Mouse (Mus musculus): ENCODE measurements around the gene Ptpn14. TPM values are rescaled to one million over a fixed set of nuclear protein-coding genes. Genes with fewer than 3 reads are reported as not detected.

Ptpn14 gene
- polyA plus RNA-seq, 1 experiment from 2014 or later: 1.1 TPM

DNA sequence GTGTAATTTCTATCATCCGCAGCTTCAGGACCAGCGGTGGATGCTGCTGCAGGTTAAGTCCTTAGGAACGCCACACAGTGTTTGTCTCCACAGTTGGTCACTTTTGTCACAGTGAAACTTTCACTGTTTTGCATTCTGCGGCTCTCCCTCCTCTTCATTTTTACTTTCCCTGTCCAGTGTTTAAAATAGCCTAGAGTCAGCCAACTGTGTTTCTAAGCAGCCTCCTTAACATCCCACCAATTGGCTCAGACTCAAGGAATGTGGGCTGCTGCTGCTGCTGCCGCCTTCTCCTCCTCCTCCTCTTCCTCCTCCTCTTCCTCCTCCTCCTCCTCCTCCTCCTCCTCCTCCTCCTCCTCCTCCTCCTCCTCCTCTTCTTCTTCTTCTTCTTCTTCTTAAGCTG, 22.2 kb downstream of the Ptpn14 start:
- Histone ChIP-seq H3K27ac (ENCODE audit: low read depth, low read length) (no peak overlapping the region), H3K4me1 (ENCODE audit: control insufficient read depth, insufficient read depth, low read length) (no peaks in the 10 kb centered on the region), H3K27me3 (replicated peaks; ENCODE audit: control insufficient read depth, insufficient read depth, low read length) (no peaks in the 10 kb centered on the region), H3K36me3 (ENCODE audit: control insufficient read depth, insufficient read depth, low read length) (no peaks in the 10 kb centered on the region), H3K9ac (ENCODE audit: low read length) (no peak overlapping the region), H3K4me2 (ENCODE audit: low read length) (no peak overlapping the region), H3K9me3 (replicated peaks; ENCODE audit: control insufficient read depth, low read length) (no peaks in the 10 kb centered on the region), H3K4me3 (ENCODE audit: low read depth, low read length) (no peak overlapping the region)
- ATAC-seq (no peak), DNase-seq (ENCODE audit: low spot score) (no peak)
- WGBS: 80% methylated on average over 5 of the region's 5 CpGs

DNA sequence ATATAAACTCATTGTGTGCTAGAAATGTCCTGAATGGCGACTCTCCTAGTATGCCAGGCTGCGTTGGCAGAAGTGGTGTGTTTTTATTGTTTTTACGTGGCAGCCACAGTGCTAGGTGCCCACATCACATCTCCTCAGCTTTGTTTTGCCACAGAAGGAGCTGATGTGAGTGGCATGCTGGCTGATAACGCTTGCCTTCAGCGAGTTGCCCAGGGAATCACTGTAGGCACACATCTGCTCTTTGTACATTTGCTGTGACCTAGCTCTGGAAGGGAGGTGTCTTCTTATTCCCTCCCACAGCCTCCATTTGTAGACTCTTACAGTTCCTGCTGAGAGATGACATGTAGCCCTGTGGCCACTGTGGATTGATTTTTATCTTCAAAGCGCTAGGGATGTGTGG, 24.2 kb downstream of the Ptpn14 start:
- ATAC-seq (no peak), DNase-seq (ENCODE audit: low spot score) (no peak)
- 83% methylated on average over 6 of the region's 6 CpGs for WGBS
- Histone ChIP-seq H3K4me3 (ENCODE audit: low read depth, low read length) (no peak overlapping the region), H3K9me3 (replicated peaks; ENCODE audit: control insufficient read depth, low read length) (no peaks in the 10 kb centered on the region), H3K9ac (ENCODE audit: low read length) (no peak overlapping the region), H3K27ac (ENCODE audit: low read depth, low read length) (no peak overlapping the region), H3K4me2 (ENCODE audit: low read length) (no peak overlapping the region), H3K27me3 (replicated peaks; ENCODE audit: control insufficient read depth, insufficient read depth, low read length) (no peaks in the 10 kb centered on the region), H3K4me1 (ENCODE audit: control insufficient read depth, insufficient read depth, low read length) (no peaks in the 10 kb centered on the region; the same call in 1 of the 2 replicates), H3K36me3 (ENCODE audit: control insufficient read depth, insufficient read depth, low read length) (no peaks in the 10 kb centered on the region)

DNA sequence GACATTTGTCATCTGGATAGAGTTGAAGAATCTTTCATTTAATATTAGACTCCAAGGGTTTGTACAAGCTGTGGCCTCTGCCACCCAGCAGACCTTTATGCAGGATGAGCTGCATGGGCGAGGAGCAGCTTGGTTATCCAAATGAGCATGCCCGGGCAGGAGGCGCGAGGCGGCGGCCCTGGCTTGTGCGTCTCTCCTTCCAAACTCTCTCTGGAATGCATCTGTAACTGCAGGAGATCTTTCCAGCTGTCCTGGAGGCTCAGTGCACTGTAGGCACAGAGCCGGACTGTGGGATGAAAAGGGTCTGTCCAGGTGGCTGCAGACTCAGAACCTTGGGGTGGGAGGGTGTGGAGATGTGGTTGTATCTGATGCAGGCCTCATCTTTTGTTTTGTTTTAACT, 27.0 kb downstream of the Ptpn14 start:
- DNase-seq (ENCODE audit: low spot score) (no peak), ATAC-seq (no peak)
- no peak overlapping the region for H3K9ac ChIP-seq (ENCODE audit: low read length)
- no peaks in the 10 kb centered on the region for H3K9me3 ChIP-seq (replicated peaks; ENCODE audit: control insufficient read depth, low read length)
- H3K4me1 ChIP-seq (ENCODE audit: control insufficient read depth, insufficient read depth, low read length): no peaks in the 10 kb centered on the region; the same call in 1 of the 2 replicates
- H3K4me2 ChIP-seq (ENCODE audit: low read length): no peak overlapping the region
- no peak overlapping the region for H3K4me3 ChIP-seq (ENCODE audit: low read depth, low read length)
- H3K36me3 ChIP-seq (ENCODE audit: control insufficient read depth, insufficient read depth, low read length): no peaks in the 10 kb centered on the region
- no peaks in the 10 kb centered on the region for H3K27me3 ChIP-seq (replicated peaks; ENCODE audit: control insufficient read depth, insufficient read depth, low read length)
- no peak overlapping the region for H3K27ac ChIP-seq (ENCODE audit: low read depth, low read length)
- WGBS: 59% methylated on average over 8 of the region's 8 CpGs

DNA sequence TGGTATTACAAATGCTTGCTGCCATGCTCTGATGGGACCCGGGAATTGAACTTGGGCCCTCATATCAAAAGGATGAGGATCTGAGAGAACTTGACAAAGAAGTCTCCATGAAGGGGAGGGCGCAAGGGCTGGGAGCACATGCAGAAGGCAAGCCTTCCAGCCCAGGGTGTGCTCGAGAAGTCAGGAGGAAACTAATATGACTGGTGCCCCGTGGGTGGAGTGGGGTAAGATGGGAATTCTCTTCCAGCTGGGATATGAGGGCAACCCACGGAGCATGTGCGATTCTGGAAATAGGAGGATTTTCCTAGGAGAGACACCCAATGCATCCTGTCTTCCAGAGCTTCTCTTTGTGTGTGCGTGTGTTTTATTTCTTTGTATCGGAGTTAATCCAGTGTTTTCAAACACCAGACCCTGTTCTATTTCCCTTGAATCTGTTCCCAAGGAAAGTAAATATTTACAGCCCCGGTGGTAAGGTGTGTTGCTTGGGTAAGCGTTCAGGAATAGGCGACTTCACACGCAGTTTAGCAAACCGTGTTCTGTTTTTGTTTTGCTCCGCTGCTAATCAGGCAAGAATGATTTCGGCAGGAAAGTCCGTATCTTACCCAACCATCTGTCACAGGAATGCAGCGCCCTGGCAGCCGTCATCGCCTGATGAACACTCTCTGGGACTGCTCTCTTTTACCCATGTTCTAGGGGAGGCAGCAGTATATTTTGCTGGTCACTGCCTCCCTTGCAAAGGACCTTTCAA, 28.4 kb downstream of the Ptpn14 start:
- H3K4me3 ChIP-seq (ENCODE audit: low read depth, low read length): no peak overlapping the region
- no peaks in the 10 kb centered on the region for H3K36me3 ChIP-seq (ENCODE audit: control insufficient read depth, insufficient read depth, low read length)
- ATAC-seq (peak; percentile 58; the same call in 1 of the 2 replicates), DNase-seq (ENCODE audit: low spot score) (peak; percentile 71)
- H3K4me1 ChIP-seq (ENCODE audit: control insufficient read depth, insufficient read depth, low read length): no peaks in the 10 kb centered on the region; the same call in 1 of the 2 replicates
- 41% methylated on average over 19 of the region's 19 CpGs for WGBS
- H3K9me3 ChIP-seq (replicated peaks; ENCODE audit: control insufficient read depth, low read length): no peaks in the 10 kb centered on the region
- H3K9ac ChIP-seq (ENCODE audit: low read length): no peak overlapping the region
- no peak overlapping the region for H3K27ac ChIP-seq (ENCODE audit: low read depth, low read length)
- no peaks in the 10 kb centered on the region for H3K27me3 ChIP-seq (replicated peaks; ENCODE audit: control insufficient read depth, insufficient read depth, low read length)
- no peak overlapping the region for H3K4me2 ChIP-seq (ENCODE audit: low read length)

DNA sequence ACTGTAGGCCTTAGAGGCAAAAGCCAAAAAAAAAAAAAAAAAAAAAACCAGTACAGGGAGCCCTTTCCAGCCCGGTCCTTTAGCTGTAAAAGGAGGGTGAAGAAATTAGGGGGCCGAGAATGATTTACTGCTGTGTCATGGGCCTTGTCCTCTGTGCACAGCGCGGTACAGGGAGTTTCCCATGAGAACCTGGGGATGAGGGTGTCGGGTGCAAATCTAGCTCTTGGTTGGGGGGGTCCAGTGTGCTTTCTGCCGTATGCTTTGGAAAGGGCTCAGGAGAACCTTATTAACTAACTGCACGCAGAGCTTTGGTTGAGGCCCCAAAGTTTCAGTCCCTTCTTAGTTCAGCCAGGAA, 29.0 kb downstream of the Ptpn14 start:
- no peak overlapping the region for H3K9ac ChIP-seq (ENCODE audit: low read length)
- H3K4me3 ChIP-seq (ENCODE audit: low read depth, low read length): no peak overlapping the region
- no peaks in the 10 kb centered on the region for H3K27me3 ChIP-seq (replicated peaks; ENCODE audit: control insufficient read depth, insufficient read depth, low read length)
- H3K36me3 ChIP-seq (ENCODE audit: control insufficient read depth, insufficient read depth, low read length): no peaks in the 10 kb centered on the region
- no peak overlapping the region for H3K27ac ChIP-seq (ENCODE audit: low read depth, low read length)
- no peaks in the 10 kb centered on the region for H3K9me3 ChIP-seq (replicated peaks; ENCODE audit: control insufficient read depth, low read length)
- H3K4me1 ChIP-seq (ENCODE audit: control insufficient read depth, insufficient read depth, low read length): no peaks in the 10 kb centered on the region; the same call in 1 of the 2 replicates
- WGBS: 79% methylated on average over 7 of the region's 7 CpGs
- no peak overlapping the region for H3K4me2 ChIP-seq (ENCODE audit: low read length)
- ATAC-seq (no peak), DNase-seq (ENCODE audit: low spot score) (no peak)

DNA sequence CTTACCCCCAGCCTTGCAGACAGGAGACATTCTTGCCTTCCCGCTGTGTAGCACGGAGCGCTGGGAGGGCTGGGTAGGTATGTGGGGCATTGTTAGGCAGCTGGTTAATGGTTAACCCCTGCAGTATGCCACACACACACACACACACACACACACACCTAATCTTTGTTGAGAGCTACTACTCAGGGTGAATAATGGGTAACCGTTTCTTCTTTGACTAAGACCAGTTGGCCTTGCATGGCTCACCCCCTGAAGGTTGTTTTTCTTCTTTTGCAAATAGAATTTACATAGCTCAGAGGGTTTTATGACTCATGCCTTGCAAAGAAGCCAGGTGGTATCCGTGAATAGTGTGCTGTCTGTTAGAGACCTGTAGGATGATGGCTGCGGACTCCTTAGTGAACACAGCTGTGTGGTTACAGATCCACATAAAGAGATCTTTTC, 33.5 kb downstream of the Ptpn14 start:
- no peaks in the 10 kb centered on the region for H3K9me3 ChIP-seq (replicated peaks; ENCODE audit: control insufficient read depth, low read length)
- 13% methylated on average over 6 of the region's 6 CpGs for WGBS
- no peak overlapping the region for H3K9ac ChIP-seq (ENCODE audit: low read length)
- no peaks in the 10 kb centered on the region; the same call in 1 of the 2 replicates for H3K4me1 ChIP-seq (ENCODE audit: control insufficient read depth, insufficient read depth, low read length)
- ATAC-seq (no peak), DNase-seq (ENCODE audit: low spot score) (no peak)
- no peaks in the 10 kb centered on the region for H3K27me3 ChIP-seq (replicated peaks; ENCODE audit: control insufficient read depth, insufficient read depth, low read length)
- no peak overlapping the region for H3K4me2 ChIP-seq (ENCODE audit: low read length)
- H3K36me3 ChIP-seq (ENCODE audit: control insufficient read depth, insufficient read depth, low read length): no peaks in the 10 kb centered on the region
- no peak overlapping the region for H3K27ac ChIP-seq (ENCODE audit: low read depth, low read length)
- H3K4me3 ChIP-seq (ENCODE audit: low read depth, low read length): no peak overlapping the region

DNA sequence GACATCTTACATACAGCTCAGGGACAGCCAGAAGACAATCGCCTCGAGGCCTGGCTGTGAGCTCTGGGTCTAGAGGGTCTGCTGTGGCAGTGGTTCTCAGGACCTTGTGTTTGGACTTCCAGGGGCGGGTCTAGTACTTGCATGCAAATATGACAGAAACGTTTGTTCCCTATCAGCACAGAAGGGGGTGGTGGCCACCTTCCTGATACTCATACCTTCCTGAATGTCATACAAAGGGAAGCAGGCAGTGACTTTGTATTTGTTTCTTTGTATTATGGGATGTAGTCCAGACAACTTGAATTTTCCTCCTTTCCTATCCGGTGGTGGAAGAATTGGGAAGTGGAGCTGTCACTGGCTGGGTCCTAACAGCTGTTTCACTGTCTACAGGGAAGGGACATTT, 36.2 kb downstream of the Ptpn14 start:
- Histone ChIP-seq H3K36me3 (ENCODE audit: control insufficient read depth, insufficient read depth, low read length) (no peaks in the 10 kb centered on the region), H3K27ac (ENCODE audit: low read depth, low read length) (no peak overlapping the region), H3K9me3 (replicated peaks; ENCODE audit: control insufficient read depth, low read length) (no peaks in the 10 kb centered on the region), H3K4me2 (ENCODE audit: low read length) (no peak overlapping the region), H3K4me1 (ENCODE audit: control insufficient read depth, insufficient read depth, low read length) (no peaks in the 10 kb centered on the region), H3K27me3 (replicated peaks; ENCODE audit: control insufficient read depth, insufficient read depth, low read length) (no peaks in the 10 kb centered on the region), H3K9ac (ENCODE audit: low read length) (no peak overlapping the region), H3K4me3 (ENCODE audit: low read depth, low read length) (no peak overlapping the region)
- 88% methylated on average over 5 of the region's 5 CpGs for WGBS
- DNase-seq (ENCODE audit: low spot score) (no peak), ATAC-seq (no peak)

DNA sequence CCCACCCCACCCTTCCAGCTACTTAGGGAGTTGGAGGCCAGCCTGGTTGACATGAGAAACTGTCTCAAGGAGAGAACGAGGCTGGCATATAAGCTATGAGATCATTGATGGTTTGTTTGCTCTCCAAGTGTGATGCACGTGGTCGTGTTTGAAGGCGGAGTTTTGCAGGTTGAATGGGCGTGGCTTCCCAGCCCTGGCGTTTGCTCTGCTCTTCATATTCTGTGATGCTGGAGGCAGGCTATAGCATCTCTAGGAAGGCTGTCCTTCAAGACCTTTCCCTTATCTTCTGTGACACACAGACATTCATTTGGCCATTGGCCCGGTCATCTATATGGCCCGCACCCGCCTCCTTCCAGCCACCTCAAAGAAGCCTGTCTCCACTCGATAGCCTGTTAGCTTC, 39.1 kb downstream of the Ptpn14 start:
- Histone ChIP-seq H3K27ac (ENCODE audit: low read depth, low read length) (no peak overlapping the region), H3K9me3 (replicated peaks; ENCODE audit: control insufficient read depth, low read length) (no peaks in the 10 kb centered on the region), H3K4me3 (ENCODE audit: low read depth, low read length) (no peak overlapping the region), H3K9ac (ENCODE audit: low read length) (no peak overlapping the region), H3K27me3 (replicated peaks; ENCODE audit: control insufficient read depth, insufficient read depth, low read length) (no peaks in the 10 kb centered on the region), H3K4me1 (ENCODE audit: control insufficient read depth, insufficient read depth, low read length) (no peaks in the 10 kb centered on the region), H3K36me3 (ENCODE audit: control insufficient read depth, insufficient read depth, low read length) (no peaks in the 10 kb centered on the region), H3K4me2 (ENCODE audit: low read length) (no peak overlapping the region)
- ATAC-seq (no peak), DNase-seq (ENCODE audit: low spot score) (no peak)
- 60% methylated on average over 10 of the region's 10 CpGs for WGBS

DNA sequence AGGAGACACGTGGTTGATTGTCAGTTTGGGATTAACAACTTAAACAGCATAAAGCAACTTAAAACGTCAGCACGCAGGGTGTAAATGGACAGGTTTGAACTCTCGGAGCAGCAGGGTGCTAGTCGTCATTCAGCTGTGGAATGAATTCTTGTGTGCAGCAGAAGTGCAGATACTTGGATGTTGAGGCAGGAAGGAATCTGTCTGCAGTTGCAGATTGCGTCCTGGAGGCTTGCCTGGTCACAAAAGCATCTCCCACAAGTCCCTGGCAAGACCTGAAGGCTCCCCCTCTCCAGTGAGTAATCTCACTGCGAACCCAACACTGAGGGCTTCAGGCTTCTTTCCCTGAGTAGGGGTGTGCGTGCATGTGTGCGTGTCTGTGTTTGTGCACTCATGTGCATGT, 39.8 kb downstream of the Ptpn14 start:
- no peaks in the 10 kb centered on the region for H3K36me3 ChIP-seq (ENCODE audit: control insufficient read depth, insufficient read depth, low read length)
- no peak overlapping the region for H3K4me2 ChIP-seq (ENCODE audit: low read length)
- 57% methylated on average over 9 of the region's 9 CpGs for WGBS
- H3K4me1 ChIP-seq (ENCODE audit: control insufficient read depth, insufficient read depth, low read length): no peaks in the 10 kb centered on the region
- H3K4me3 ChIP-seq (ENCODE audit: low read depth, low read length): no peak overlapping the region
- no peak overlapping the region for H3K27ac ChIP-seq (ENCODE audit: low read depth, low read length)
- ATAC-seq: no peak
- no peaks in the 10 kb centered on the region for H3K27me3 ChIP-seq (replicated peaks; ENCODE audit: control insufficient read depth, insufficient read depth, low read length)
- H3K9me3 ChIP-seq (replicated peaks; ENCODE audit: control insufficient read depth, low read length): no peaks in the 10 kb centered on the region
- no peak overlapping the region for H3K9ac ChIP-seq (ENCODE audit: low read length)
- no peak for DNase-seq (ENCODE audit: low spot score)
